Mouse (Mus musculus): Measurements from ENCODE around the gene Ddx11. TPM values are rescaled to one million over a fixed set of nuclear protein-coding genes. Genes with fewer than 3 reads are reported as not detected.

Ddx11 gene
- polyA plus RNA-seq, 1 experiment from 2014 or later: 15.7 TPM

DNA sequence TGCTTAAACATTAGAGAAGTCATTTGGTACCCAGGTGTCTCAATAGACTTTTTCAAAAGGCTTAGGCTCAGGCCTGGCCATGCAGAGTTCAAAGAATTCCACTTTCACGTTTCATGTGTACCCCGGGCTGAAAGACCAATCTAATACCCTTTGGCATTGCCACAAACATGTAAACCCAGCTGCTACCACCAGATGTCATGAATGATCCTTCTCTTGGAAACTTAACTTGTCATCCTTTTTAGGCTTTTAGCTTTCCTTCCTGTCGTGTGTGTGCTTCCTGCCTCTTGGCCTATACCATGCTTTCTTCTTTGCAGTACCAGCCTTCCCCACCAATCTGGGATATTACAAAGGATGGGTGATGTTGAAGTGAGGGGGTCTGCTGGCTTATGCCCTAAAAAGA is 73.7 kb downstream of the Ddx11 start:
- Histone ChIP-seq H3K4me1 (ENCODE audit: control insufficient read depth, insufficient read depth, low read length) (no peaks in the 10 kb centered on the region), H3K36me3 (ENCODE audit: control insufficient read depth, insufficient read depth, low read length) (no peaks in the 10 kb centered on the region), H3K9me3 (ENCODE audit: control insufficient read depth, low read length) (no peaks in the 10 kb centered on the region), H3K4me3 (ENCODE audit: low read depth, low read length) (no peak overlapping the region), H3K27me3 (ENCODE audit: control insufficient read depth, insufficient read depth, low read length) (no peaks in the 10 kb centered on the region), H3K27ac (ENCODE audit: low read depth, low read length) (no peak overlapping the region), H3K9ac (ENCODE audit: low read length) (no peak overlapping the region), H3K4me2 (no peak overlapping the region)
- 58% methylated on average over 3 of the region's 3 CpGs for WGBS
- DNase-seq (ENCODE audit: low spot score, missing footprints) (no peak), ATAC-seq (ENCODE audit: low FRiP score) (no peak)

Other genes with a start within 250 kb of the Ddx11 start
- gene Ralbp1, start 237.7 kb upstream of the Ddx11 start, polyA plus RNA-seq (2014; fragmentation: Nextera tagmentation; extraction: Ambion mirVana): 39.5 and 45.4 TPM in 2 replicates
- 105 and 115 TPM in 2 replicates for gene Twsg1, start 172.3 kb upstream of the Ddx11 start, polyA plus RNA-seq (2014; fragmentation: Nextera tagmentation; extraction: Ambion mirVana)
- gene Ankrd12, start 46.4 kb upstream of the Ddx11 start, polyA plus RNA-seq (2014; fragmentation: Nextera tagmentation; extraction: Ambion mirVana): 32.7 and 36.3 TPM in 2 replicates
- gene Ndufv2, start 22.0 kb upstream of the Ddx11 start, polyA plus RNA-seq (2014; fragmentation: Nextera tagmentation; extraction: Ambion mirVana): 333 and 347 TPM in 2 replicates
- gene Washc1, start 12.0 kb upstream of the Ddx11 start, polyA plus RNA-seq (2014; fragmentation: Nextera tagmentation; extraction: Ambion mirVana): 28.5 and 30.8 TPM in 2 replicates

Data from midbrain, embryonic 11.5 days (tissue).